Mouse (Mus musculus): ENCODE measurements around the gene Sdf2.

Sdf2 gene

GRCm38 (mm10) chr11:78213086-78213817 lies 32.3 kb upstream of the Sdf2 start:
- no peak overlapping the region for H3K4me3 ChIP-seq (replicated peaks; ENCODE audit: low read length)
- TF ChIP-seq POU5F1 (IDR thresholded peaks at IDR 0.05; ENCODE audit: borderline replicate concordance, low read length) (no peak), CTCF (conservative IDR thresholded peaks at IDR 0.05; ENCODE audit: low read length) (no peak), NANOG (IDR thresholded peaks at IDR 0.05; ENCODE audit: borderline replicate concordance, low read length) (no peak)
- H3K9me3 ChIP-seq (ENCODE audit: low read length), result no peaks in the 10 kb centered on the region
- no peaks in the 10 kb centered on the region for H3K4me1 ChIP-seq (replicated peaks; ENCODE audit: low read depth, low read length)
- H3K36me3 ChIP-seq (ENCODE audit: insufficient read depth, low read length), result peaks cover 100% of the 10 kb centered on the region
- H3K27me3 ChIP-seq (ENCODE audit: insufficient read depth, low read length), result no peaks in the 10 kb centered on the region

- TF ChIP-seq POU5F1 (IDR thresholded peaks at IDR 0.05; ENCODE audit: borderline replicate concordance, low read length), result no peak
- no peak for TF ChIP-seq NANOG (IDR thresholded peaks at IDR 0.05; ENCODE audit: borderline replicate concordance, low read length)
- TF ChIP-seq CTCF (conservative IDR thresholded peaks at IDR 0.05; ENCODE audit: low read length), result no peak
- no peaks in the 10 kb centered on the region for H3K27me3 ChIP-seq (ENCODE audit: insufficient read depth, low read length)
- peaks cover 100% of the 10 kb centered on the region for H3K36me3 ChIP-seq (ENCODE audit: insufficient read depth, low read length)
- no peaks in the 10 kb centered on the region for H3K9me3 ChIP-seq (ENCODE audit: low read length)
- no peaks in the 10 kb centered on the region for H3K4me1 ChIP-seq (replicated peaks; ENCODE audit: low read depth, low read length)
- no peak overlapping the region for H3K4me3 ChIP-seq (replicated peaks; ENCODE audit: low read length)
Observed at GRCm38 (mm10) chr11:78215709-78216317, 29.7 kb upstream of the Sdf2 start.

GRCm38 (mm10) chr11:78223586-78223985 lies 22.0 kb upstream of the Sdf2 start:
- TF ChIP-seq POU5F1 (IDR thresholded peaks at IDR 0.05; ENCODE audit: borderline replicate concordance, low read length), result no peak
- TF ChIP-seq NANOG (IDR thresholded peaks at IDR 0.05; ENCODE audit: borderline replicate concordance, low read length), result no peak
- TF ChIP-seq CTCF (conservative IDR thresholded peaks at IDR 0.05; ENCODE audit: low read length), result no peak
- Histone ChIP-seq H3K9me3 (ENCODE audit: low read length) (no peaks in the 10 kb centered on the region), H3K4me3 (replicated peaks; ENCODE audit: low read length) (no peak overlapping the region), H3K4me1 (replicated peaks; ENCODE audit: low read depth, low read length) (no peaks in the 10 kb centered on the region), H3K27me3 (ENCODE audit: insufficient read depth, low read length) (no peaks in the 10 kb centered on the region), H3K36me3 (ENCODE audit: insufficient read depth, low read length) (peaks cover 100% of the 10 kb centered on the region)

- peaks cover 6% of the 10 kb centered on the region for H3K4me1 ChIP-seq (replicated peaks; ENCODE audit: low read depth, low read length)
- TF ChIP-seq NANOG (IDR thresholded peaks at IDR 0.05; ENCODE audit: borderline replicate concordance, low read length), result no peak
- TF ChIP-seq CTCF (conservative IDR thresholded peaks at IDR 0.05; ENCODE audit: low read length), result no peak
- no peak for TF ChIP-seq POU5F1 (IDR thresholded peaks at IDR 0.05; ENCODE audit: borderline replicate concordance, low read length)
- H3K9me3 ChIP-seq (ENCODE audit: low read length), result no peaks in the 10 kb centered on the region
- H3K27me3 ChIP-seq (ENCODE audit: insufficient read depth, low read length), result no peaks in the 10 kb centered on the region
- no peak overlapping the region for H3K4me3 ChIP-seq (replicated peaks; ENCODE audit: low read length)
- peaks cover 98% of the 10 kb centered on the region for H3K36me3 ChIP-seq (ENCODE audit: insufficient read depth, low read length)
Observed at GRCm38 (mm10) chr11:78231518-78231917, 14.0 kb upstream of the Sdf2 start.

GRCm38 (mm10) chr11:78240193-78240857 lies 5.2 kb upstream of the Sdf2 start:
- Histone ChIP-seq H3K27me3 (ENCODE audit: insufficient read depth, low read length) (no peaks in the 10 kb centered on the region), H3K9me3 (ENCODE audit: low read length) (no peaks in the 10 kb centered on the region), H3K4me3 (replicated peaks; ENCODE audit: low read length) (no peak overlapping the region), H3K4me1 (replicated peaks; ENCODE audit: low read depth, low read length) (peaks cover 64% of the 10 kb centered on the region), H3K36me3 (ENCODE audit: insufficient read depth, low read length) (peaks cover 77% of the 10 kb centered on the region)
- TF ChIP-seq POU5F1 (IDR thresholded peaks at IDR 0.05; ENCODE audit: borderline replicate concordance, low read length), result no peak
- TF ChIP-seq NANOG (IDR thresholded peaks at IDR 0.05; ENCODE audit: borderline replicate concordance, low read length), result no peak
- TF ChIP-seq CTCF (conservative IDR thresholded peaks at IDR 0.05; ENCODE audit: low read length), result no peak

- H3K4me1 ChIP-seq (replicated peaks; ENCODE audit: low read depth, low read length), result peaks cover 76% of the 10 kb centered on the region
- peaks cover 37% of the 10 kb centered on the region for H3K36me3 ChIP-seq (ENCODE audit: insufficient read depth, low read length)
- H3K9me3 ChIP-seq (ENCODE audit: low read length), result no peaks in the 10 kb centered on the region
- TF ChIP-seq CTCF (conservative IDR thresholded peaks at IDR 0.05; ENCODE audit: low read length) (no peak), POU5F1 (IDR thresholded peaks at IDR 0.05; ENCODE audit: borderline replicate concordance, low read length) (no peak), NANOG (IDR thresholded peaks at IDR 0.05; ENCODE audit: borderline replicate concordance, low read length) (no peak)
- peak overlapping the region; percentile 99 for H3K4me3 ChIP-seq (replicated peaks; ENCODE audit: low read length)
- H3K27me3 ChIP-seq (ENCODE audit: insufficient read depth, low read length), result no peaks in the 10 kb centered on the region
Observed at GRCm38 (mm10) chr11:78245261-78245626, 302 bp upstream of the Sdf2 start.

GRCm38 (mm10) chr11:78246318-78247011 lies 919 bp downstream of the Sdf2 start:
- Histone ChIP-seq H3K9me3 (ENCODE audit: low read length) (no peaks in the 10 kb centered on the region), H3K27me3 (ENCODE audit: insufficient read depth, low read length) (no peaks in the 10 kb centered on the region), H3K4me1 (replicated peaks; ENCODE audit: low read depth, low read length) (peaks cover 74% of the 10 kb centered on the region), H3K36me3 (ENCODE audit: insufficient read depth, low read length) (peaks cover 37% of the 10 kb centered on the region), H3K4me3 (replicated peaks; ENCODE audit: low read length) (peak overlapping the region; percentile 99)
- TF ChIP-seq CTCF (conservative IDR thresholded peaks at IDR 0.05; ENCODE audit: low read length), result no peak
- no peak for TF ChIP-seq NANOG (IDR thresholded peaks at IDR 0.05; ENCODE audit: borderline replicate concordance, low read length)
- no peak for TF ChIP-seq POU5F1 (IDR thresholded peaks at IDR 0.05; ENCODE audit: borderline replicate concordance, low read length)

- TF ChIP-seq POU5F1 (IDR thresholded peaks at IDR 0.05; ENCODE audit: borderline replicate concordance, low read length), result no peak
- no peak for TF ChIP-seq CTCF (conservative IDR thresholded peaks at IDR 0.05; ENCODE audit: low read length)
- no peak for TF ChIP-seq NANOG (IDR thresholded peaks at IDR 0.05; ENCODE audit: borderline replicate concordance, low read length)
- no peaks in the 10 kb centered on the region for H3K27me3 ChIP-seq (ENCODE audit: insufficient read depth, low read length)
Observed at GRCm38 (mm10) chr11:78247012-78247348, 1.4 kb downstream of the Sdf2 start.

More at GRCm38 (mm10) chr11:78247012-78247348, 1.4 kb downstream of the Sdf2 start:
- H3K9me3 ChIP-seq (ENCODE audit: low read length), result no peaks in the 10 kb centered on the region
- H3K36me3 ChIP-seq (ENCODE audit: insufficient read depth, low read length), result peaks cover 37% of the 10 kb centered on the region
- H3K4me3 ChIP-seq (replicated peaks; ENCODE audit: low read length), result peak overlapping the region; percentile 99
- H3K4me1 ChIP-seq (replicated peaks; ENCODE audit: low read depth, low read length), result peaks cover 69% of the 10 kb centered on the region
